Mouse (Mus musculus): Measurements from ENCODE around the gene Araf.

GRCm38 (mm10) chrX:20869962-20870513, 72.4 kb downstream of the Araf start, which contains the start of gene Timp1:
- TF ChIP-seq CTCF (IDR thresholded peaks at IDR 0.05; ENCODE audit: control insufficient read depth, insufficient read depth, insufficient read length) (no peak), MYOD1 (IDR thresholded peaks at IDR 0.05; ENCODE audit: control insufficient read depth, insufficient read length, low read depth) (no peak), MAX (IDR thresholded peaks at IDR 0.05) (no peak), FOSL1 (IDR thresholded peaks at IDR 0.05; ENCODE audit: insufficient read depth, low read length, poor library complexity, severe bottlenecking) (no peak), USF1 (IDR thresholded peaks at IDR 0.05; ENCODE audit: low read depth) (no peak), CEBPB (IDR thresholded peaks at IDR 0.05; ENCODE audit: low read depth) (no peak)

Data from C2C12 (cell line).